Mouse (Mus musculus): ENCODE measurements at regions not wholly inside any gene's neighbourhood (a gene's known extent, or its start where the extent isn't known, plus 50 kb on each side); places are given as distances from the start of the nearest gene placed in this dataset.
"Not testable (repeated sequence)": the region's sequence is repeated elsewhere in the genome, so short reads cannot be mapped to it uniquely, and the experiment has no call there.

DNA sequence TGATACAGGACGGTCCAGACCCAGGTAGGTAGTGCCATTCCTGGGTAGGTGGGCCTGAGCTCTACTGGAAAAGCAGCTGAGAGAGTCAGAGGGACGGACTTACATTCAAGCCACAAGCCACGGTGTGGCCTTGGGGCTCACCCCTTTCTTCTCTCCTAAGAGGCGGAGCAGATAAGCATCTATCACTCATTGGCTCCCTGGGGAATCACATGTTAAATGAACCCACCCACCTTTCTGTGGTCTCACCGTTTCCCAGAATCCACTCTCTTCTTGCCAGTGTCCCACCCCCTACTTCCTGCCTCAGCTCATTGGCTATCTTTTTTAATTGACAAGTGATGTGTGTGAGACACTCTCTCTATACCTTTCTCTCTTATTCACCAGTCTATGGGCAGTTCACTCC is 127.8 kb upstream of the Ubl3 start:
- no peak for DNase-seq (ENCODE audit: extremely low read depth)
- in situ Hi-C loops (cut with MboI; ENCODE audit: low pct_ligation_motif_present, low pct_unique_long_range_greater_than_20kb, low sequenced_read_pairs): no loop called here
- peaks cover 19% of the 10 kb centered on the region for H3K9me3 ChIP-seq (replicated peaks; ENCODE audit: low read length)
- no peaks in the 10 kb centered on the region for H3K79me2 ChIP-seq (replicated peaks; ENCODE audit: control insufficient read depth, extremely low read depth, insufficient read depth, poor library complexity, severe bottlenecking)
- TF ChIP-seq MEF2A (IDR thresholded peaks at IDR 0.05; ENCODE audit: borderline replicate concordance, low read depth, low read length) (no peak), ZKSCAN1 (IDR thresholded peaks at IDR 0.05; ENCODE audit: borderline replicate concordance, low read depth, low read length) (no peak), POLR2A (IDR thresholded peaks at IDR 0.05; ENCODE audit: low read depth, low read length) (no peak), MAFK (IDR thresholded peaks at IDR 0.05; ENCODE audit: insufficient replicate concordance, low read length) (no peak), POLR2AphosphoS2 (IDR thresholded peaks at IDR 0.05; ENCODE audit: low read depth, low read length) (no peak)
- no peak overlapping the region for H3K4me3 ChIP-seq (replicated peaks in 1 of 3; ENCODE audit: low read depth in 2 of 3, low read length in 2 of 3, poor library complexity in 1 of 3)
- H3K4me1 ChIP-seq (ENCODE audit: control insufficient read depth in 1 of 2, insufficient read depth in 2 of 2): peaks cover 4 to 17% of the 10 kb centered on the region in 2 experiments; a peak in 3 of 4 replicates
- no peaks in the 10 kb centered on the region for H3K27me3 ChIP-seq (replicated peaks)
- H3K9ac ChIP-seq (ENCODE audit: insufficient read depth, low read depth): no peak overlapping the region
- no peak overlapping the region for H3K4me2 ChIP-seq (ENCODE audit: insufficient read depth, low read depth, poor library complexity, severe bottlenecking)
- no peak overlapping the region for H3K27ac ChIP-seq (ENCODE audit: insufficient read depth, low read depth)
- H3K36me3 ChIP-seq (replicated peaks in 1 of 2; ENCODE audit: control insufficient read depth in 1 of 2, insufficient read depth in 1 of 2, low read length in 1 of 2): no peaks in the 10 kb centered on the region
- dilution Hi-C loops (cut with MboI; ENCODE audit: extremely low pct_ligation_motif_present, extremely low pct_unique_long_range_greater_than_20kb, low sequenced_read_pairs): no loop called here

- no peaks in the 10 kb centered on the region for H3K27me3 ChIP-seq (replicated peaks)
- in situ Hi-C loops (cut with MboI; ENCODE audit: low pct_ligation_motif_present, low pct_unique_long_range_greater_than_20kb, low sequenced_read_pairs): no loop called here
- H3K27ac ChIP-seq (ENCODE audit: insufficient read depth, low read depth): peak overlapping the region; percentile 59; the same call in 1 of the 2 replicates
- no peak overlapping the region for H3K9ac ChIP-seq (ENCODE audit: insufficient read depth, low read depth)
- H3K9me3 ChIP-seq (replicated peaks; ENCODE audit: low read length): peaks cover 14% of the 10 kb centered on the region
- H3K4me3 ChIP-seq (replicated peaks in 1 of 3; ENCODE audit: low read depth in 2 of 3, low read length in 2 of 3, poor library complexity in 1 of 3): no peak overlapping the region
- dilution Hi-C loops (cut with MboI; ENCODE audit: extremely low pct_ligation_motif_present, extremely low pct_unique_long_range_greater_than_20kb, low sequenced_read_pairs): no loop called here
- H3K4me1 ChIP-seq (ENCODE audit: control insufficient read depth in 1 of 2, insufficient read depth in 2 of 2): peaks cover 4 to 17% of the 10 kb centered on the region in 2 experiments; a peak in 3 of 4 replicates
- no peaks in the 10 kb centered on the region for H3K36me3 ChIP-seq (replicated peaks in 1 of 2; ENCODE audit: control insufficient read depth in 1 of 2, insufficient read depth in 1 of 2, low read length in 1 of 2)
- H3K4me2 ChIP-seq (ENCODE audit: insufficient read depth, low read depth, poor library complexity, severe bottlenecking): no peak overlapping the region
- DNase-seq (ENCODE audit: extremely low read depth): peak; percentile 61
- TF ChIP-seq UBTF (IDR thresholded peaks at IDR 0.05; ENCODE audit: low read depth, low read length) (no peak), ELF1 (IDR thresholded peaks at IDR 0.05; ENCODE audit: low read depth, low read length) (no peak), PAX5 (IDR thresholded peaks at IDR 0.05; ENCODE audit: low read length) (no peak), CTCF (conservative IDR thresholded peaks at IDR 0.05 in 1 of 2, IDR thresholded peaks at IDR 0.05 in 1 of 2; ENCODE audit: low read depth in 2 of 2, low read length in 2 of 2) (no peak), ETS1 (conservative IDR thresholded peaks at IDR 0.05; ENCODE audit: low read depth, low read length) (peak; percentile 50), GABPA (IDR thresholded peaks at IDR 0.05; ENCODE audit: insufficient replicate concordance, low read depth, low read length) (no peak), TCF12 (IDR thresholded peaks at IDR 0.05; ENCODE audit: low read depth, low read length) (0 out of 2 replicates have a peak, but pooled peaks have one; percentile 34), CHD1 (IDR thresholded peaks at IDR 0.05; ENCODE audit: low read depth, low read length) (no peak)
- no peaks in the 10 kb centered on the region for H3K79me2 ChIP-seq (replicated peaks; ENCODE audit: control insufficient read depth, extremely low read depth, insufficient read depth, poor library complexity, severe bottlenecking)
Measured at GRCm38 (mm10) chr5:148679586-148679985, 127.0 kb upstream of the Ubl3 start.

GRCm38 (mm10) chr5:148678285-148678937 is 125.8 kb upstream of the Ubl3 start:
- H3K36me3 ChIP-seq (replicated peaks in 1 of 2; ENCODE audit: control insufficient read depth in 1 of 2, insufficient read depth in 1 of 2, low read length in 1 of 2); H3K79me2 ChIP-seq (replicated peaks; ENCODE audit: control insufficient read depth, extremely low read depth, insufficient read depth, poor library complexity, severe bottlenecking); dilution Hi-C loops (cut with MboI; ENCODE audit: extremely low pct_ligation_motif_present, extremely low pct_unique_long_range_greater_than_20kb, low sequenced_read_pairs); H3K4me3 ChIP-seq (replicated peaks in 1 of 3; ENCODE audit: low read depth in 2 of 3, low read length in 2 of 3, poor library complexity in 1 of 3); H3K27me3 ChIP-seq (replicated peaks); H3K4me2 ChIP-seq (ENCODE audit: insufficient read depth, low read depth, poor library complexity, severe bottlenecking); H3K27ac ChIP-seq (ENCODE audit: insufficient read depth, low read depth); H3K9ac ChIP-seq (ENCODE audit: insufficient read depth, low read depth); in situ Hi-C loops (cut with MboI; ENCODE audit: low pct_ligation_motif_present, low pct_unique_long_range_greater_than_20kb, low sequenced_read_pairs): not testable (repeated sequence)
- peaks cover 16% of the 10 kb centered on the region for H3K9me3 ChIP-seq (replicated peaks; ENCODE audit: low read length)
- peak; percentile 38 for DNase-seq (ENCODE audit: extremely low read depth)
- H3K4me1 ChIP-seq (ENCODE audit: control insufficient read depth in 1 of 2, insufficient read depth in 2 of 2): peaks cover 4 to 17% of the 10 kb centered on the region in 2 experiments; a peak in 3 of 4 replicates
- TF ChIP-seq TBP (conservative IDR thresholded peaks at IDR 0.05; ENCODE audit: low read depth, low read length) (peak; percentile 67; the same call in 1 of the 2 replicates), ETS1 (conservative IDR thresholded peaks at IDR 0.05; ENCODE audit: low read depth, low read length) (peak; percentile 37; the same call in 1 of the 2 replicates), EP300 (IDR thresholded peaks at IDR 0.05; ENCODE audit: low read length) (0 out of 2 replicates have a peak, but pooled peaks have one; percentile 14), TCF12 (IDR thresholded peaks at IDR 0.05; ENCODE audit: low read depth, low read length) (peak; percentile 26; the same call in 1 of the 2 replicates)

Data from CH12.LX (cell line).